Mouse (Mus musculus): Measurements from ENCODE around the gene Mat2b. TPM values are rescaled to one million over a fixed set of nuclear protein-coding genes. Genes with fewer than 3 reads are reported as not detected.

The Mat2b gene
- 122 and 126 TPM in 2 replicates for polyA plus RNA-seq (2021; fragmentation: Nextera tagmentation)
- long read RNA-seq, experiment 1, transcript Mat2b-201 (7 exons, 1,949 nt), result major isoform, 166 of 282 reads
- long read RNA-seq, experiment 1, transcript Mat2b-202 (7 exons, 2,053 nt), result minor isoform, 50 of 282 reads
- long read RNA-seq, experiment 1, partial matches to known transcripts, result 44 of 282 reads
- long read RNA-seq, experiment 1, other reads (novel, unspliced or antisense), result 22 of 282 reads
- long read RNA-seq, experiment 2, transcript Mat2b-201 (7 exons, 1,949 nt), result major isoform, 614 of 835 reads
- long read RNA-seq, experiment 2, transcript Mat2b-202 (7 exons, 2,053 nt), result minor isoform, 139 of 835 reads
- long read RNA-seq, experiment 2, partial matches to known transcripts, result 12 of 835 reads
- long read RNA-seq, experiment 2, other reads (novel, unspliced or antisense), result 70 of 835 reads

DNA sequence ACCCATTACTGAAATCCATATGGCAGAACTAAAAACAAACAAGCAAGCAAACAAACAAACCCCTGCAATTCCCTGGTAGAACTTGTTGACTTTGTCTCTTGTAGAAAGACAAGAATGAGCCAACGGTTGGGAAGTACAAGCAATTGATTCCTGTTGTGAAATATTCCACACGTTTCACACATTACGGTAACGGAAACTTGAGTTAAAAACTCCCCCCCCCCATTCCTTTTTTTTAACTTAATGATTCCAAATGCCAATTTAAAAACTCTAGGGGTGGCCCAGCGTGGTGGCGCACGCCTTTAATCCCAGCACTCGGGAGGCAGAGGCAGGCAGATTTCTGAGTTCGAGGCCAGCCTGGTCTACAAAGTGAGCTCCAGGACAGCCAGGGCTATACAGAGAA, at the start of gene Mat2b:
Mat2b (minus strand) TSS at position 101 of the 400 bp plus-strand sequence.

DNA sequence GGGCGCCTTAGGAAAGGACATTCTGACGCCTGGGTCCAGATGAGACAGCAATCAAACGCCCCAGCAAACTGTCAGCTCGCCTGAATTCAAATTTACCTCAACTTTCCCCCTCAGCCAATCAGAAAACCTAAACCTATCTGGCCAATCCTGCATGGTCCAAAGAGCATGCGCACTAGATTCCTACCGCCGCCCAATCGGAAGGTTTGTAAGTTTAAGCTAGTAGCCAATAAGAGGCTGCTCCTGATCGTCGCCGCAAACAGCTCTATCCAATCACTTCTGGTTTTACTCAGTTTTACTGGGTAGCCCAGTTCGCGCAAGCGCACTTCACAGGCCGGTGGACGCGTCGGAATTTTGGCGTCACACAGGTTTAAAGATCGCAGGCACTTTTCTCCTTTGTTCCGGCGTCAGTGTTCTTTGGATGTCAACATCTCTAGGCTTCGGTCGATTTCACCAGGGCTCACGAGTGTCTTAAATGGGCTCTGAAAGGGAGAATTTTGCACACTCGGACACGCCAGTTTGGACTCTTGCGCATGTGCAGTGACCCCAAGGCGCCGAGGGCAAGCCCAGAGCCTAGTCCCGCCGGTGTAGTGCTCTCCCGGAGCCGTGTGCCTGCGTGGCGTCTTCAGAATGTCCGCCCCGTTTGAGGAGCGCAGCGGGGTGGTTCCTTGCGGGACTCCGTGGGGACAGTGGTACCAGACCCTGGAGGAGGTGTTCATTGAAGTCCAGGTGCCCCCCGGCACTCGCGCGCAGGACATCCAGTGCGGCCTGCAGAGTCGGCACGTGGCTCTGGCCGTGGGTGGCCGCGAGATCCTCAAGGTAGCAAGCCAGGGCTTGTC, 38.6 kb upstream of the Mat2b start, which contains the start of the genes Hmmr and Nudcd2:
Hmmr (minus strand) TSS at position 84 of the 836 bp plus-strand sequence.
Nudcd2 (plus strand) TSS at position 329 of the 836 bp plus-strand sequence.

Other genes starting within 250 kb of the Mat2b start
- gene Hmmr, start 38.2 kb upstream of the Mat2b start, polyA plus RNA-seq (2021; fragmentation: Nextera tagmentation), result 0.21 and 0.33 TPM in 2 replicates
- 22.5 and 24.4 TPM in 2 replicates for gene Nudcd2, start 38.5 kb upstream of the Mat2b start, polyA plus RNA-seq (2021; fragmentation: Nextera tagmentation)
- gene Ccng1, start 60.1 kb upstream of the Mat2b start, polyA plus RNA-seq (2021; fragmentation: Nextera tagmentation), result 38.6 and 41.3 TPM in 2 replicates